Mouse (Mus musculus): ENCODE data around the gene Ppox.

- TF ChIP-seq CEBPB (IDR thresholded peaks at IDR 0.05; ENCODE audit: low read depth) (no peak), CTCF (IDR thresholded peaks at IDR 0.05; ENCODE audit: control insufficient read depth, insufficient read depth, insufficient read length) (no peak)
Measured at GRCm38 (mm10) chr1:171230215-171230614, 50.8 kb downstream of the Ppox start.
